Mouse (Mus musculus): ENCODE measurements around the gene Gpatch11.
A peak's percentile ranks its signal among the peaks of the same experiment; 100 is the strongest.

The Gpatch11 gene

GRCm38 (mm10) chr17:78894991-78895390 lies 59.6 kb downstream of the Gpatch11 start:
- no peak for DNase-seq (ENCODE audit: low read depth)

- peak; percentile 54 for DNase-seq (ENCODE audit: low read depth)
Observed at GRCm38 (mm10) chr17:78895394-78895793, 60.0 kb downstream of the Gpatch11 start.
